Mouse (Mus musculus): ENCODE results near the gene Rundc3b. TPM values are rescaled to one million over a fixed set of nuclear protein-coding genes. Genes with fewer than 3 reads are reported as not detected.

The Rundc3b gene
- polyA plus RNA-seq, 1 experiment = 4.6 TPM

GRCm38 (mm10) chr5:8659911-8660737 lies 37.4 kb upstream of the Rundc3b start, which contains the start of gene Abcb1a:
Gene Abcb1a (plus strand): TSS chr5:8660077.
- TF ChIP-seq EP300 (IDR thresholded peaks at IDR 0.05; ENCODE audit: insufficient read depth, low read depth, low read length) = no peak
- TF ChIP-seq POLR2A (IDR thresholded peaks at IDR 0.05; ENCODE audit: insufficient read depth, low read length) = no peak
- TF ChIP-seq CTCF (IDR thresholded peaks at IDR 0.05; ENCODE audit: low read depth, low read length) = no peak

GRCm38 (mm10) chr5:8652085-8652484 lies 29.3 kb upstream of the Rundc3b start:
- no peaks in the 10 kb centered on the region for H3K27me3 ChIP-seq (ENCODE audit: control insufficient read depth, insufficient read depth, low read length, poor library complexity, severe bottlenecking)
- no peaks in the 10 kb centered on the region for H3K36me3 ChIP-seq (ENCODE audit: control insufficient read depth, insufficient read depth, low read length, poor library complexity, severe bottlenecking)
- H3K9ac ChIP-seq (ENCODE audit: low read depth, poor library complexity, severe bottlenecking) = no peak overlapping the region
- no peaks in the 10 kb centered on the region for H3K4me1 ChIP-seq (ENCODE audit: control insufficient read depth, insufficient read depth, low read length)
- H3K4me3 ChIP-seq (ENCODE audit: low read depth, low read length) = no peak overlapping the region
- H3K9me3 ChIP-seq (replicated peaks; ENCODE audit: control insufficient read depth, insufficient read depth, low read length, poor library complexity, severe bottlenecking) = no peaks in the 10 kb centered on the region
- TF ChIP-seq EP300 (IDR thresholded peaks at IDR 0.05; ENCODE audit: insufficient read depth, low read depth, low read length) = no peak
- no peak for TF ChIP-seq CTCF (IDR thresholded peaks at IDR 0.05; ENCODE audit: low read depth, low read length)
- no peak for TF ChIP-seq POLR2A (IDR thresholded peaks at IDR 0.05; ENCODE audit: insufficient read depth, low read length)
- H3K27ac ChIP-seq (ENCODE audit: insufficient read depth, low read length) = no peak overlapping the region

More at GRCm38 (mm10) chr5:8659911-8660737, 37.4 kb upstream of the Rundc3b start, which contains the start of gene Abcb1a:
- Histone ChIP-seq H3K9ac (ENCODE audit: low read depth, poor library complexity, severe bottlenecking) (peak within 1 kb of the TSS; percentile 36; the same call in 1 of the 2 replicates), H3K9me3 (replicated peaks; ENCODE audit: control insufficient read depth, insufficient read depth, low read length, poor library complexity, severe bottlenecking) (no peaks in the 10 kb centered on the region), H3K27me3 (ENCODE audit: control insufficient read depth, insufficient read depth, low read length, poor library complexity, severe bottlenecking) (peaks cover 1% of the 10 kb centered on the region; the same call in 1 of the 2 replicates), H3K4me1 (ENCODE audit: control insufficient read depth, insufficient read depth, low read length) (no peaks in the 10 kb centered on the region), H3K27ac (ENCODE audit: insufficient read depth, low read length) (no peak within 1 kb of the TSS), H3K36me3 (ENCODE audit: control insufficient read depth, insufficient read depth, low read length, poor library complexity, severe bottlenecking) (no peaks in the 10 kb centered on the region), H3K4me3 (ENCODE audit: low read depth, low read length) (peak within 1 kb of the TSS; percentile 57)

- Histone ChIP-seq H3K9me3 (replicated peaks; ENCODE audit: control insufficient read depth, insufficient read depth, low read length, poor library complexity, severe bottlenecking) (no peaks in the 10 kb centered on the region), H3K4me1 (ENCODE audit: control insufficient read depth, insufficient read depth, low read length) (no peaks in the 10 kb centered on the region), H3K27me3 (ENCODE audit: control insufficient read depth, insufficient read depth, low read length, poor library complexity, severe bottlenecking) (no peaks in the 10 kb centered on the region), H3K4me3 (ENCODE audit: low read depth, low read length) (no peak overlapping the region), H3K36me3 (ENCODE audit: control insufficient read depth, insufficient read depth, low read length, poor library complexity, severe bottlenecking) (no peaks in the 10 kb centered on the region), H3K9ac (ENCODE audit: low read depth, poor library complexity, severe bottlenecking) (no peak overlapping the region), H3K27ac (ENCODE audit: insufficient read depth, low read length) (no peak overlapping the region)
- no peak for TF ChIP-seq CTCF (IDR thresholded peaks at IDR 0.05; ENCODE audit: low read depth, low read length)
- TF ChIP-seq EP300 (IDR thresholded peaks at IDR 0.05; ENCODE audit: insufficient read depth, low read depth, low read length) = no peak
- no peak for TF ChIP-seq POLR2A (IDR thresholded peaks at IDR 0.05; ENCODE audit: insufficient read depth, low read length)
Measured at GRCm38 (mm10) chr5:8648774-8649173, 26.0 kb upstream of the Rundc3b start.

GRCm38 (mm10) chr5:8648300-8648699 lies 25.5 kb upstream of the Rundc3b start:
- no peak for TF ChIP-seq CTCF (IDR thresholded peaks at IDR 0.05; ENCODE audit: low read depth, low read length)
- no peak for TF ChIP-seq POLR2A (IDR thresholded peaks at IDR 0.05; ENCODE audit: insufficient read depth, low read length)
- TF ChIP-seq EP300 (IDR thresholded peaks at IDR 0.05; ENCODE audit: insufficient read depth, low read depth, low read length) = no peak
- no peaks in the 10 kb centered on the region for H3K9me3 ChIP-seq (replicated peaks; ENCODE audit: control insufficient read depth, insufficient read depth, low read length, poor library complexity, severe bottlenecking)

GRCm38 (mm10) chr5:8634489-8634975 lies 11.8 kb upstream of the Rundc3b start:
- Histone ChIP-seq H3K9ac (ENCODE audit: low read depth, poor library complexity, severe bottlenecking) (no peak overlapping the region), H3K27ac (ENCODE audit: insufficient read depth, low read length) (no peak overlapping the region), H3K4me3 (ENCODE audit: low read depth, low read length) (no peak overlapping the region), H3K36me3 (ENCODE audit: control insufficient read depth, insufficient read depth, low read length, poor library complexity, severe bottlenecking) (no peaks in the 10 kb centered on the region), H3K27me3 (ENCODE audit: control insufficient read depth, insufficient read depth, low read length, poor library complexity, severe bottlenecking) (no peaks in the 10 kb centered on the region), H3K9me3 (replicated peaks; ENCODE audit: control insufficient read depth, insufficient read depth, low read length, poor library complexity, severe bottlenecking) (no peaks in the 10 kb centered on the region), H3K4me1 (ENCODE audit: control insufficient read depth, insufficient read depth, low read length) (no peaks in the 10 kb centered on the region)
- no peak for TF ChIP-seq POLR2A (IDR thresholded peaks at IDR 0.05; ENCODE audit: insufficient read depth, low read length)
- no peak for TF ChIP-seq EP300 (IDR thresholded peaks at IDR 0.05; ENCODE audit: insufficient read depth, low read depth, low read length)
- no peak for TF ChIP-seq CTCF (IDR thresholded peaks at IDR 0.05; ENCODE audit: low read depth, low read length)

More at GRCm38 (mm10) chr5:8648300-8648699, 25.5 kb upstream of the Rundc3b start:
- Histone ChIP-seq H3K4me3 (ENCODE audit: low read depth, low read length) (no peak overlapping the region), H3K27me3 (ENCODE audit: control insufficient read depth, insufficient read depth, low read length, poor library complexity, severe bottlenecking) (no peaks in the 10 kb centered on the region), H3K4me1 (ENCODE audit: control insufficient read depth, insufficient read depth, low read length) (no peaks in the 10 kb centered on the region), H3K36me3 (ENCODE audit: control insufficient read depth, insufficient read depth, low read length, poor library complexity, severe bottlenecking) (no peaks in the 10 kb centered on the region), H3K9ac (ENCODE audit: low read depth, poor library complexity, severe bottlenecking) (no peak overlapping the region), H3K27ac (ENCODE audit: insufficient read depth, low read length) (no peak overlapping the region)

DNA sequence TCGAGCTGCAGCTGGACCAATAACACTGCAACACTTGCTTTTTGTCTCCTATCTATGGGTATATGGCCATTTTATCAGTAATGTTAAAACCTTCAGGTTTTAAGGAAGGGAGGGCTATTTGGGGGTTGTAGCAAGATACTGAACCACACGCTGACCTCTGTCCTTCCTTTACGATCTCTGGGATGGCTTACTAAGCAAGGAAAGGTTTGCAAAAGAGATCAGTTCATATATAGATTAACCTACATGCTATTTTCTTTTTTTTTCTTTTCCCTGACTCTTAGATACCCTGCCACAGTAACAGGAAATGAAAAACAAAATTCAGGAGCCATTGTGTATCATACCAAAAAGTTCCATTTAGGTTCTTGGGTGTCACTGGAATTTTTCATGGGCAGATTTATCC lies 10.1 kb upstream of the Rundc3b start:
- Histone ChIP-seq H3K27me3 (ENCODE audit: control insufficient read depth, insufficient read depth, low read length, poor library complexity, severe bottlenecking) (no peaks in the 10 kb centered on the region), H3K27ac (ENCODE audit: insufficient read depth, low read length) (no peak overlapping the region), H3K4me1 (ENCODE audit: control insufficient read depth, insufficient read depth, low read length) (no peaks in the 10 kb centered on the region), H3K9me3 (replicated peaks; ENCODE audit: control insufficient read depth, insufficient read depth, low read length, poor library complexity, severe bottlenecking) (no peaks in the 10 kb centered on the region), H3K9ac (ENCODE audit: low read depth, poor library complexity, severe bottlenecking) (no peak overlapping the region), H3K4me3 (ENCODE audit: low read depth, low read length) (no peak overlapping the region), H3K36me3 (ENCODE audit: control insufficient read depth, insufficient read depth, low read length, poor library complexity, severe bottlenecking) (no peaks in the 10 kb centered on the region)
- no peak for TF ChIP-seq CTCF (IDR thresholded peaks at IDR 0.05; ENCODE audit: low read depth, low read length)
- no peak for TF ChIP-seq POLR2A (IDR thresholded peaks at IDR 0.05; ENCODE audit: insufficient read depth, low read length)
- TF ChIP-seq EP300 (IDR thresholded peaks at IDR 0.05; ENCODE audit: insufficient read depth, low read depth, low read length) = no peak

Data from ES-Bruce4 (cell line).